Mouse (Mus musculus): Measurements from ENCODE around the gene Eya3. TPM values are rescaled to one million over a fixed set of nuclear protein-coding genes. Genes with fewer than 3 reads are reported as not detected.
"Not testable (repeated sequence)": the region's sequence is repeated elsewhere in the genome, so short reads cannot be mapped to it uniquely, and the experiment has no call there.

Eya3 gene
- polyA plus RNA-seq, 1 experiment from 2014 or later: 20.6 TPM

GRCm38 (mm10) chr4:132737154-132737553 is 98.4 kb downstream of the Eya3 start:
- not testable (repeated sequence) for DNase-seq (ENCODE audit: low spot score)

- DNase-seq (ENCODE audit: low spot score): peak; percentile 25
Observed at GRCm38 (mm10) chr4:132741491-132741890, 102.7 kb downstream of the Eya3 start.

GRCm38 (mm10) chr4:132743992-132744911 is 105.5 kb downstream of the Eya3 start:
- no peak for DNase-seq (ENCODE audit: low spot score)

- DNase-seq (ENCODE audit: low spot score): peak; percentile 39
Observed at GRCm38 (mm10) chr4:132746911-132747517, 108.2 kb downstream of the Eya3 start.

- peak; percentile 43 for DNase-seq (ENCODE audit: low spot score)
Observed at GRCm38 (mm10) chr4:132747664-132748259, 109.0 kb downstream of the Eya3 start.

GRCm38 (mm10) chr4:132748778-132749177 is 110.0 kb downstream of the Eya3 start:
- DNase-seq (ENCODE audit: low spot score): no peak

GRCm38 (mm10) chr4:132749258-132749982 is 110.6 kb downstream of the Eya3 start:
- no peak for DNase-seq (ENCODE audit: low spot score)

- DNase-seq (ENCODE audit: low spot score): no peak
Observed at GRCm38 (mm10) chr4:132752992-132753391, 114.2 kb downstream of the Eya3 start.

- no peak for DNase-seq (ENCODE audit: low spot score)
Observed at GRCm38 (mm10) chr4:132756974-132757373, 118.2 kb downstream of the Eya3 start, which contains the start of gene Smpdl3b. Gene Smpdl3b, minus strand, starts transcription at chr4:132757252.

- no peak for DNase-seq (ENCODE audit: low spot score)
Observed at GRCm38 (mm10) chr4:132757633-132758351, 119.0 kb downstream of the Eya3 start.

GRCm38 (mm10) chr4:132760296-132760695 is 121.5 kb downstream of the Eya3 start:
- DNase-seq (ENCODE audit: low spot score): no peak

- no peak for DNase-seq (ENCODE audit: low spot score)
Observed at GRCm38 (mm10) chr4:132762602-132763001, 123.8 kb downstream of the Eya3 start.

GRCm38 (mm10) chr4:132763125-132763524 is 124.3 kb downstream of the Eya3 start:
- not testable (repeated sequence) for DNase-seq (ENCODE audit: low spot score)

GRCm38 (mm10) chr4:132767914-132768876 is 129.4 kb downstream of the Eya3 start, which contains the start of gene Rpa2:
Gene Rpa2, plus strand, starts transcription at chr4:132768332.
- DNase-seq (ENCODE audit: low spot score): peak; percentile 100

- no peak for DNase-seq (ENCODE audit: low spot score)
Observed at GRCm38 (mm10) chr4:132771776-132772175, 133.0 kb downstream of the Eya3 start.

Measured in thymus, postnatal 0 days (tissue).